Mouse (Mus musculus): ENCODE measurements around the gene Gdf1.

- TF ChIP-seq CTCF (IDR thresholded peaks at IDR 0.05; ENCODE audit: extremely low read depth, insufficient read length, insufficient replicate concordance, low read depth, low read length) (no peak), POLR2A (IDR thresholded peaks at IDR 0.05; ENCODE audit: low read depth, low read length) (no peak)
These were observed 17.8 kb downstream of the Gdf1 start for GRCm38 (mm10) chr8:70347443-70347842.
